Mouse (Mus musculus): ENCODE results near the gene Cpn1. TPM values are rescaled to one million over a fixed set of nuclear protein-coding genes. Genes with fewer than 3 reads are reported as not detected.

Cpn1 gene
- total and polyA plus RNA-seq, 3 experiments, result not detected

DNA sequence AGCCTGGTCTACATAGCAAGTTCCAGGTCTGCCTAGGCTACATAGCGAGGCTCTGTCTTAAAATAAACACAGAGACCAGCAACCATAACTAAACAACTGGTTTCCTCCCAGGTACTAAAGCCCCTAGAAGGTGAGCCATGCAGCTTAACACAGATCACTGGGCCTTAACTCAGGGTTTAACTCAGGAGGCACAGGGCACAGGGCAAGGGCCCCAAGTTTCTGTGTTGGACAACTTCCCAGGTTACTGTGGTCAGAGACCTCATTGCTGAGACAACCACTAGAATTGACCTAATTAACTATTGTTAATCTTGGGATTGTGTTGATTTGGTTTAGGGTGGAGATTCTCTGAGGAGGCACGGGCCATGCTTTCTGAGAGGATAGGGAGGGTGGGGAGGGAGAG lies 19.9 kb downstream of the Cpn1 start:
- Histone ChIP-seq H3K4me1 (ENCODE audit: insufficient read depth, low read depth, low read length) (no peaks in the 10 kb centered on the region), H3K9me3 (replicated peaks) (no peaks in the 10 kb centered on the region), H3K27me3 (ENCODE audit: insufficient read depth, low read length) (peaks cover 6% of the 10 kb centered on the region; the same call in 1 of the 2 replicates), H3K36me3 (replicated peaks) (no peaks in the 10 kb centered on the region), H3K4me3 (ENCODE audit: low read depth, low read length) (no peak overlapping the region)
- TF ChIP-seq CTCF (IDR thresholded peaks at IDR 0.05; ENCODE audit: low read depth, low read length) (no peak), GATA1 (IDR thresholded peaks at IDR 0.05; ENCODE audit: borderline replicate concordance, low read length) (no peak), GATA2 (IDR thresholded peaks at IDR 0.05; ENCODE audit: borderline replicate concordance, low read depth, low read length) (no peak), POLR2AphosphoS5 (IDR thresholded peaks at IDR 0.05; ENCODE audit: insufficient replicate concordance, low read depth, low read length) (no peak), TAL1 (conservative IDR thresholded peaks at IDR 0.05; ENCODE audit: low read depth, low read length) (no peak)
- ATAC-seq (ENCODE audit: extremely low read depth, insufficient number of reproducible peaks, low FRiP score, poor library complexity, severe bottlenecking) (no peak), DNase-seq (ENCODE audit: low spot score) (no peak)

DNA sequence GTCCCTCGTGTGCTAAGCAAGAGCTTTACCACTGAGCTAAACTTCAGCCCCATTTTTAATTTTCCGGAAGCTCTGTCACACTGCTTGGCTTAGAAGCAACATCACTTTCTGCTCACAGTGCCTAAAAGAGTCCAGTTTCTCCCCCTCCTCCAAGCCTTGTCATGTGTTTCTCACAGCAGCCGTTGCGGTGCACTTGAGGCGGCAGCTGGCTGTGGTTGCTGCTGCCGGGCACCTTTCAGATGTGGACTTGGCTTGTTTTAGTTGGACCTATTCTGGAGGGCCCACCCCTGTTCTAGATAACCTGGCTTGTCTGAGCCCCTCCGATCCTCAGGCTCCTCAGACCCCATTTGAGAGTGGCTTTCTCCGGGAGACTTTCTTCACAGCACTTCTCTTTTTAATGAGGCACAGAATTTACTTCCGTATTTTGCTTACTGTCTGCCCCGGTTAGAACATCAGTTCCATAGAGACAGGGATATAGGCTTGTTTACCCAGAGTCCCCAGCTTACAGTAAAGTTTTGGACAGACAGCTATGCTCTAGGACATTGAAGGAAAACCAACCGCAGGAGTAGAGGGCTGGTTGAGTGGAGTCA lies 20.8 kb downstream of the Cpn1 start:
- H3K27me3 ChIP-seq (ENCODE audit: insufficient read depth, low read length), result peaks cover 6% of the 10 kb centered on the region; the same call in 1 of the 2 replicates
- no peak for TF ChIP-seq POLR2AphosphoS5 (IDR thresholded peaks at IDR 0.05; ENCODE audit: insufficient replicate concordance, low read depth, low read length)
- TF ChIP-seq GATA1 (IDR thresholded peaks at IDR 0.05; ENCODE audit: borderline replicate concordance, low read length), result no peak
- no peak for TF ChIP-seq TAL1 (conservative IDR thresholded peaks at IDR 0.05; ENCODE audit: low read depth, low read length)
- TF ChIP-seq CTCF (IDR thresholded peaks at IDR 0.05; ENCODE audit: low read depth, low read length), result no peak
- TF ChIP-seq GATA2 (IDR thresholded peaks at IDR 0.05; ENCODE audit: borderline replicate concordance, low read depth, low read length), result no peak
- ATAC-seq (ENCODE audit: extremely low read depth, insufficient number of reproducible peaks, low FRiP score, poor library complexity, severe bottlenecking) (no peak), DNase-seq (ENCODE audit: low spot score) (no peak)
- H3K4me1 ChIP-seq (ENCODE audit: insufficient read depth, low read depth, low read length), result no peaks in the 10 kb centered on the region
- H3K4me3 ChIP-seq (ENCODE audit: low read depth, low read length), result no peak overlapping the region
- no peaks in the 10 kb centered on the region for H3K36me3 ChIP-seq (replicated peaks)
- no peaks in the 10 kb centered on the region for H3K9me3 ChIP-seq (replicated peaks)

DNA sequence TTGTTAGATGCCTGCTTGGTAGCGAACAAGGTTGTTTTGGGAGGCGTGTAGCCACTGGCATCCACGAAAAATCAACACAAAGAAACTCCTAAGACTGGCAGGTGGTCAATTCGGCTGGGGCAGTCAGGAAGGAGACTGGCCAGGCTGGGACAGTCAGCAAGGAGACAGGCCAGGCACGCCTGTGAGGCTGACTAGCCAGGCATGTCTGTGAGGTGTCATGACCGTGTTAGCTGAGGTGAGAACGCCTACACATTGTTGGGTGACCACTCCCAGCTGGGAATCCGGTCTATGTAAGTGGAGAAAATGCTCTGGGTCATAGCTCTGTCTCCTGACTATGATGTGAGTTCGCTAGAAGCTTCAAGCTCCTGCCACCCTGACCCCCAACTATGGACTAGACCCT lies 23.6 kb downstream of the Cpn1 start:
- Histone ChIP-seq H3K36me3 (replicated peaks) (no peaks in the 10 kb centered on the region), H3K27me3 (ENCODE audit: insufficient read depth, low read length) (peaks cover 9% of the 10 kb centered on the region; the same call in 1 of the 2 replicates), H3K4me3 (ENCODE audit: low read depth, low read length) (no peak overlapping the region), H3K4me1 (ENCODE audit: insufficient read depth, low read depth, low read length) (no peaks in the 10 kb centered on the region), H3K9me3 (replicated peaks) (no peaks in the 10 kb centered on the region)
- DNase-seq (ENCODE audit: low spot score) (no peak), ATAC-seq (ENCODE audit: extremely low read depth, insufficient number of reproducible peaks, low FRiP score, poor library complexity, severe bottlenecking) (no peak)
- no peak for TF ChIP-seq GATA1 (IDR thresholded peaks at IDR 0.05; ENCODE audit: borderline replicate concordance, low read length)
- no peak for TF ChIP-seq GATA2 (IDR thresholded peaks at IDR 0.05; ENCODE audit: borderline replicate concordance, low read depth, low read length)
- TF ChIP-seq CTCF (IDR thresholded peaks at IDR 0.05; ENCODE audit: low read depth, low read length), result no peak

DNA sequence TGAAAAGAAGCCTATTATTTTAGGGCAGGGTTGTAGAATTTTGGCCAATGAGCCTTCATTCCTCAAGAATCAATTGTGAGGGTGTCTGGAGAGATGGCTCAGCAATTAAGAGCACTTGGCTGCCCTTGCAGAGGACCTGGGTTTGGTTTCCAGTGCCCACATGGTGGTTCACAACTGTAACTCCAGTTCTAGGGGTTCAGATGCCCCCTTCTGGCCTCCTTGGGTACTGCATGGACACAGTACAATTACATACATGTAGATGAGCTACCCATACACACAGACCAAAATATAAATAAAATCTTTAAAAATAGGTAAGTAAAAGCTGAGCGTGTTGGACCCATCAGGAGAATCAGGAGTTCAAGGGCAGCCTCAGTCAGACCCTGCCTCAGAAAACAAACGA lies 25.2 kb downstream of the Cpn1 start:
- Histone ChIP-seq H3K4me3 (ENCODE audit: low read depth, low read length) (no peak overlapping the region), H3K36me3 (replicated peaks) (no peaks in the 10 kb centered on the region), H3K9me3 (replicated peaks) (no peaks in the 10 kb centered on the region), H3K27me3 (ENCODE audit: insufficient read depth, low read length) (peaks cover 12% of the 10 kb centered on the region; the same call in 1 of the 2 replicates), H3K4me1 (ENCODE audit: insufficient read depth, low read depth, low read length) (no peaks in the 10 kb centered on the region)
- DNase-seq (ENCODE audit: low spot score) (no peak), ATAC-seq (ENCODE audit: extremely low read depth, insufficient number of reproducible peaks, low FRiP score, poor library complexity, severe bottlenecking) (no peak)
- peak; percentile 12; the same call in 1 of the 2 replicates for TF ChIP-seq CTCF (IDR thresholded peaks at IDR 0.05; ENCODE audit: low read depth, low read length)
- TF ChIP-seq GATA1 (IDR thresholded peaks at IDR 0.05; ENCODE audit: borderline replicate concordance, low read length), result no peak
- TF ChIP-seq GATA2 (IDR thresholded peaks at IDR 0.05; ENCODE audit: borderline replicate concordance, low read depth, low read length), result no peak
- no peak for TF ChIP-seq POLR2AphosphoS5 (IDR thresholded peaks at IDR 0.05; ENCODE audit: insufficient replicate concordance, low read depth, low read length)

DNA sequence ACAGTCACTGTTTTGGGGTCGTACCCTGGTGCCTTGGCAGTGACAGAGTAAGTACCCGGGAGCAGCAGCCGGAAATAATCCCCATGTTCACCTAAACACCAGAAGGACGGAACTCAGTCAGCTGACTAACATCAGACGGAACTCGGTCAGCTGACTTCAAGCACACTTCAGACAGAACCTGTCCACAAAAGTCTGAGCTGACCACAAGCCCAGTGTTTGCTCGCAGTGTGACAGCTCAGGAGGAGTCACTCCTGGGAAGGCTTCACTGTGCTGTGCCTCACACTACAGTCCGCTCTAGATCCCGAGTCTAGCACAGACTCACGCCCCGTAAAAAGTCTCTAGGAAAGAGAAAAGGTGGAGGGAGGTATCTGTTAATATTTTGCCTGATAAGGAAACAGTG lies 26.3 kb downstream of the Cpn1 start:
- Histone ChIP-seq H3K4me1 (ENCODE audit: insufficient read depth, low read depth, low read length) (no peaks in the 10 kb centered on the region), H3K27me3 (ENCODE audit: insufficient read depth, low read length) (peaks cover 14% of the 10 kb centered on the region; the same call in 1 of the 2 replicates), H3K36me3 (replicated peaks) (no peaks in the 10 kb centered on the region), H3K9me3 (replicated peaks) (no peaks in the 10 kb centered on the region), H3K4me3 (ENCODE audit: low read depth, low read length) (no peak overlapping the region)
- no peak for ATAC-seq (ENCODE audit: extremely low read depth, insufficient number of reproducible peaks, low FRiP score, poor library complexity, severe bottlenecking)
- DNase-seq (ENCODE audit: low spot score), result no peak
- TF ChIP-seq TAL1 (conservative IDR thresholded peaks at IDR 0.05; ENCODE audit: low read depth, low read length), result no peak
- no peak for TF ChIP-seq GATA1 (IDR thresholded peaks at IDR 0.05; ENCODE audit: borderline replicate concordance, low read length)
- TF ChIP-seq CTCF (IDR thresholded peaks at IDR 0.05; ENCODE audit: low read depth, low read length), result no peak
- no peak for TF ChIP-seq GATA2 (IDR thresholded peaks at IDR 0.05; ENCODE audit: borderline replicate concordance, low read depth, low read length)
- TF ChIP-seq POLR2AphosphoS5 (IDR thresholded peaks at IDR 0.05; ENCODE audit: insufficient replicate concordance, low read depth, low read length), result no peak

DNA sequence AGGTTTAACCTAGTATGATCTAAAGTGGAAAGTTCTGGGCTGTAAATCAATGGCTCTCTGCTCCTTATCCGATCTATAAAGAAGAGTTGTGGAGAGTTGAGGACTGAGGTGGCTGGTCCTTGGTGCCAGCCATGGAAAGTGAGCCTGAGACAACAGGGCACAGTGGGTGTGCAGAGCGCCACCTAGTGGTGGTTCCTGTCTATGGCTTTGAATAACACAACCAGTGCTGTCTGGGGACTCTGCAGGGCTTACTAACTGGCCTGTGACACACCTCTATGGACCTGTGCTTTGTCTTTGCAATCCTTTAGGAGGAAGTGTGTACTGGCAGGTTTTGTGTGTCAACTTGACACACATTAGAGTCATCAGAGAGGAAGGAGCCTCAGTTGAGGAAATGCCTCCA lies 27.2 kb downstream of the Cpn1 start:
- no peak overlapping the region for H3K4me3 ChIP-seq (ENCODE audit: low read depth, low read length)
- peak; percentile 21 for DNase-seq (ENCODE audit: low spot score)
- no peak for TF ChIP-seq POLR2AphosphoS5 (IDR thresholded peaks at IDR 0.05; ENCODE audit: insufficient replicate concordance, low read depth, low read length)
- TF ChIP-seq CTCF (IDR thresholded peaks at IDR 0.05; ENCODE audit: low read depth, low read length), result peak; percentile 82
- no peak for TF ChIP-seq GATA2 (IDR thresholded peaks at IDR 0.05; ENCODE audit: borderline replicate concordance, low read depth, low read length)
- no peak for TF ChIP-seq TAL1 (conservative IDR thresholded peaks at IDR 0.05; ENCODE audit: low read depth, low read length)
- TF ChIP-seq GATA1 (IDR thresholded peaks at IDR 0.05; ENCODE audit: borderline replicate concordance, low read length), result no peak
- ATAC-seq (ENCODE audit: extremely low read depth, insufficient number of reproducible peaks, low FRiP score, poor library complexity, severe bottlenecking), result no peak
- H3K4me1 ChIP-seq (ENCODE audit: insufficient read depth, low read depth, low read length), result no peaks in the 10 kb centered on the region
- H3K36me3 ChIP-seq (replicated peaks), result no peaks in the 10 kb centered on the region
- peaks cover 14% of the 10 kb centered on the region; the same call in 1 of the 2 replicates for H3K27me3 ChIP-seq (ENCODE audit: insufficient read depth, low read length)
- H3K9me3 ChIP-seq (replicated peaks), result no peaks in the 10 kb centered on the region

All from G1E (cell line).